Mouse (Mus musculus): ENCODE data around the gene Kcnj4.

Kcnj4 gene

GRCm38 (mm10) chr15:79455106-79455810, 49.8 kb downstream of the Kcnj4 start, which contains the start of gene Csnk1e:
Gene Csnk1e, minus strand, starts transcription at chr15:79455566.
- peak; percentile 65 to 86 for DNase-seq

GRCm38 (mm10) chr15:79453831-79454230, 51.2 kb downstream of the Kcnj4 start:
- DNase-seq = no peak

- no peak for DNase-seq
Observed at GRCm38 (mm10) chr15:79448041-79448440, 57.0 kb downstream of the Kcnj4 start.

GRCm38 (mm10) chr15:79445786-79446654, 59.0 kb downstream of the Kcnj4 start:
- no peak for DNase-seq

GRCm38 (mm10) chr15:79443856-79444410, 61.1 kb downstream of the Kcnj4 start:
- DNase-seq = no peak

GRCm38 (mm10) chr15:79442961-79443518, 62.0 kb downstream of the Kcnj4 start:
- DNase-seq = no peak

- DNase-seq = no peak
Observed at GRCm38 (mm10) chr15:79442257-79442611, 62.8 kb downstream of the Kcnj4 start.

GRCm38 (mm10) chr15:79441331-79442256, 63.4 kb downstream of the Kcnj4 start:
- DNase-seq = peak; percentile 84 to 93

GRCm38 (mm10) chr15:79440651-79441330, 64.2 kb downstream of the Kcnj4 start:
- no peak for DNase-seq

- DNase-seq = peak; percentile 53 to 71
Observed at GRCm38 (mm10) chr15:79440223-79440622, 64.8 kb downstream of the Kcnj4 start.

- no peak for DNase-seq
Observed at GRCm38 (mm10) chr15:79439386-79439785, 65.7 kb downstream of the Kcnj4 start.

GRCm38 (mm10) chr15:79438816-79439215, 66.2 kb downstream of the Kcnj4 start:
- no peak for DNase-seq

GRCm38 (mm10) chr15:79438209-79438810, 66.7 kb downstream of the Kcnj4 start:
- DNase-seq = peak in 1 of 2 experiments; percentile 37

- DNase-seq = no peak
Observed at GRCm38 (mm10) chr15:79437541-79438208, 67.4 kb downstream of the Kcnj4 start.

GRCm38 (mm10) chr15:79436481-79436921, 68.5 kb downstream of the Kcnj4 start:
- DNase-seq = peak; percentile 60 to 72

GRCm38 (mm10) chr15:79435191-79435671, 69.8 kb downstream of the Kcnj4 start:
- DNase-seq = peak; percentile 68 to 74

All from kidney, postnatal 36 days (tissue).